Mouse (Mus musculus): ENCODE data around the gene Rarb. TPM values are rescaled to one million over a fixed set of nuclear protein-coding genes. Genes with fewer than 3 reads are reported as not detected.

Rarb gene
- not detected in 4 replicates for total RNA-seq (2023; ENCODE audit: inconsistent age)

DNA sequence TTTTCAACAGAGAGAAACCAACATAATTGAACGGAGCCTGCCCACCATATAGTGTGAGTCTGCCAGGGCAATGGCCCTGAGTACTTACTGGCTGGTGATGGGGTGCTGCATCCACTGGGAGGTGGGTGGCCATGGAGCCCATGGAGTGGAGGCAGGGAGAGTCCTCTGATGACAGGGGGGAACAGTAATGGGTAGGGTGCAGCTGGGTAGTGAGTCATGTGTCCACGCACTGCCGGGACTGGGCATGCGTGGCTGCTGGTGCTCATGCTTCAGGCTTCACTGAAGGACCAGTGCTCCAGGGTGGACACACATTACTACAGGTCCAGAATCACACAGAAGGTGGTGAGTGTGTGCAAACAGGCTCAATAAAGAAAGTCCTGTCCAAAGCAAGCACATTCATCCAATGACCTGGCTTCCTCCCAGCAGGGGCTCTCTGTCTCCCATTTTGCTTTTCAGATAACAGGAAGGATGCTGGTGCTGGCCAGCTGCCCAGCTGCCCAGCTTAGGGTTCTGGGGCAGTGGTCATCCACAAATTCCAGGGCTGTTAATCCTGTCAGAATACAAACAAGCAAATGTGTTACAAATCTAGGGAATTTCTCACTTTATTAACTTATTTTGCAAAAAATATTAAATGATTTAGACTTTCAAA is at the start of gene Rarb:
TSS of gene Rarb (minus strand) at position 555 of the 649 bp plus-strand sequence.

Data from B cell, adult (primary cell).